Mouse (Mus musculus) cerebellum, adult 2 months (tissue): Measurements from ENCODE around the gene Ccndbp1. TPM values are rescaled to one million over a fixed set of nuclear protein-coding genes. Genes with fewer than 3 reads are reported as not detected.
A peak's percentile ranks its signal among the peaks of the same experiment; 100 is the strongest.

Source experiments
- DNase-seq, 2 experiments: peaks; one replicate each; pipeline ENCODE4 v3.0.0; 2021
- H3K27ac ChIP-seq: fragments of 200-500 bp; 2 replicates; pipeline ENCODE4 v1.5.1; 2012; ENCODE audit warnings: low read length, control low read depth, inconsistent platforms; ENCODE audit not compliant: insufficient read depth
- H3K27me3 ChIP-seq: fragments of 200-500 bp; 2 replicates; pipeline ENCODE4 v1.6.1; 2012; ENCODE audit warnings: inconsistent platforms, mild to moderate bottlenecking, low read length, moderate library complexity; ENCODE audit not compliant: control insufficient read depth, insufficient read depth
- H3K4me1 ChIP-seq: fragments of 200-500 bp; 2 replicates; pipeline ENCODE4 v1.6.1; 2011; ENCODE audit warnings: low read length; ENCODE audit not compliant: control insufficient read depth, insufficient read depth
- H3K4me3 ChIP-seq: fragments of 200-500 bp; replicated peaks from 2 replicates; pipeline ENCODE3; 2011; ENCODE audit warnings: mild to moderate bottlenecking, low read depth, low read length, control low read depth; ENCODE audit not compliant: insufficient read depth
- CTCF ChIP-seq: fragments of 200-500 bp; IDR thresholded peaks from 2 replicates; pipeline ENCODE4 v1.5.1; 2011; ENCODE audit warnings: low read depth, mild to moderate bottlenecking, control low read depth, low read length, moderate library complexity, borderline replicate concordance; ENCODE audit not compliant: insufficient read depth
- POLR2A ChIP-seq: fragments of 200-500 bp; IDR thresholded peaks from 2 replicates; pipeline ENCODE4 v1.6.1; 2011; ENCODE audit warnings: low read length, control low read depth, borderline replicate concordance; ENCODE audit not compliant: insufficient read depth
- WGBS: fragments of 180-500 bp; shearing (Covaris S2); methylation state at CpG from one replicate; pipeline ENCODE4 v1.1.7; 2018; 5-methylcytosine and 5-hydroxymethylcytosine counted together
- polyA plus RNA-seq: library from polyadenylated mRNA; depleted of rRNA; stranded (reverse); fragments of >200 nt; gene quantifications from 2 replicates; pipeline ENCODE4 v1.2.3, GENCODE M21; 2012

Gene Ccndbp1
- polyA plus RNA-seq, 1 experiment, result 155 TPM

DNA sequence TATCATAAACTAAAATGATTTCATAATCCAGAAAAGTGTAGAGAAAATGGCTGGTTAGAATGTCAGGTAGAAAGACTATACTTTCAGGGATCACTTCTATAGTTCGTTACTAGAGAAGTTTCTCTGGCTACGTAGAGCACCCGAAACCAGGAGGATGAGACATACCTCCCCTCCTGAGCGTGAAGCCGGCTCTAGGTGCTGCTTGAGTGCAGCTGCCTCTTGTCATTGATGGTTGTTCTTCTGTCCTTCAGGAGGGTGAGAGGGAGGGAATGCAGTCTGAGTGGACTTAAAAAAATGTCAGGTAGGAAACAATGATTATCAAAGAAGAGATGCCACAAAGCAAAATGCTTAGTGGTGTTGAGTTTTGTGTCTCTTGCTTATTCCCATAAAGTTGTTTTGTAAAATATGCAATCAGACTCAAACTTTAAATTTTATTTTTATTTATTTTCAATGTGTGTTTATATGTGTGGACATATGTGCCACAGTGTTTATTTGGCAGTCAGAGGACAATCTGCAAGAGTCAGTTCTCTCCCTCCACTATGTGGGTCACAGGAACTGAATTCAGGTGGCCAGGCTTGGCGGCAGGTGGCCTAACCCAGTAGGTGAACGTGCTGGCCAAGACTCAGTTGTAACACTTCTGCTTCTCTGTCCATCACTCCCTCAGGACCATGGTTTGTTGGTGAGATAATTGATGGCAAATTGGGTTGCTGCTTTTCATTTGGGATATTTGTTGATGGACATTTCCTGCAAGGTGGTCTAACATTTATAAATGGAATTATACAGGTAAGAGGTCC is 4.0 kb upstream of the Ccndbp1 start:
- TF ChIP-seq POLR2A (no peak), CTCF (no peak)
- no peak overlapping the region for H3K4me3 ChIP-seq
- H3K4me1 ChIP-seq, result peaks cover 30% of the 10 kb centered on the region; the same call in 1 of the 2 replicates
- H3K27me3 ChIP-seq, result no peaks in the 10 kb centered on the region
- 24% methylated on average over 7 of the region's 7 CpGs for WGBS
- peak; percentile 87 to 95 for DNase-seq
- H3K27ac ChIP-seq, result peak overlapping the region; percentile 92

DNA sequence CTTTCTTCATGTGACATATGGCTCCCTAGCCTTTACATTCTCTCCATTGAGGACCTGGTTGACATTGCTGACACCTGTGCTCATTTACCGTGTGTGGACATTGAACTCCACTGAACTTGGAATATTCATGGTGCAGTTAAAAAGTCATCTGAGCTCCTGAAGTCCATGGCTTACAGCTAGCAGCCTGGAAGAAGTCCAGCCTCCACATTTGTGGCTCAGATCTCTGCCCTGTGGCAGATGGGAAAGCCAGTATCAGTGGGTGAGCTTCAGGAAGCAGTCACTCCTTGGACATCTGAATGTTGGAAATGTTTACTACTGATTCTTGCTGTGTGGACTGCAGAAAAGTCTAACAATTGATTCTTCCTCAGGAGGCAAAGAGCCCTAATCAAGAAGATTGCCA is 1.2 kb upstream of the Ccndbp1 start:
- H3K27me3 ChIP-seq, result no peaks in the 10 kb centered on the region
- peaks cover 34% of the 10 kb centered on the region; the same call in 1 of the 2 replicates for H3K4me1 ChIP-seq
- DNase-seq, result peak; percentile 86 to 96
- no peak for TF ChIP-seq CTCF
- TF ChIP-seq POLR2A, result peak; percentile 36; the same call in 1 of the 2 replicates
- WGBS, result 9% methylated on average over 1 of the region's 1 CpGs
- peak overlapping the region; percentile 88 for H3K27ac ChIP-seq
- no peak overlapping the region for H3K4me3 ChIP-seq

DNA sequence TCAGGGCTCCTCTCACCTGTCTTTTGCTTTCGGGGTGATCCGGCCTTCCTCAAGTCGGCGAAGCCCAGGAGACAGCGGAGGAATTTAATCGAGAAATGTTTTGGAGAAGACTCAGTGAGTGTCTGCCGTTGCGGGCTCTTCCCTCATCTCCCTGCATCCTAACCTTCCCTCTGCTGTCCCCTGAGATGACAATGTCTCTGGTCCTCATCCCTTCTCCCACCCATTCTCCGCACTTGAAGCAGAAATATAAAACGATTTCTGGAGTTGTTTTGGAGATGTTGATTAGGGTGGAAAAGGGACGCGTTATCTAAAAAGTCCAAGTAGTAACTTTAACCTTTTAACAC is 433 bp downstream of the Ccndbp1 start:
- WGBS, result 1% methylated on average over 12 of the region's 12 CpGs
- H3K4me3 ChIP-seq, result peak overlapping the region; percentile 80
- no peaks in the 10 kb centered on the region for H3K27me3 ChIP-seq
- peak overlapping the region; percentile 85 for H3K27ac ChIP-seq
- TF ChIP-seq POLR2A (no peak), CTCF (no peak)
- H3K4me1 ChIP-seq, result peaks cover 32% of the 10 kb centered on the region; the same call in 1 of the 2 replicates
- DNase-seq, result no peak

DNA sequence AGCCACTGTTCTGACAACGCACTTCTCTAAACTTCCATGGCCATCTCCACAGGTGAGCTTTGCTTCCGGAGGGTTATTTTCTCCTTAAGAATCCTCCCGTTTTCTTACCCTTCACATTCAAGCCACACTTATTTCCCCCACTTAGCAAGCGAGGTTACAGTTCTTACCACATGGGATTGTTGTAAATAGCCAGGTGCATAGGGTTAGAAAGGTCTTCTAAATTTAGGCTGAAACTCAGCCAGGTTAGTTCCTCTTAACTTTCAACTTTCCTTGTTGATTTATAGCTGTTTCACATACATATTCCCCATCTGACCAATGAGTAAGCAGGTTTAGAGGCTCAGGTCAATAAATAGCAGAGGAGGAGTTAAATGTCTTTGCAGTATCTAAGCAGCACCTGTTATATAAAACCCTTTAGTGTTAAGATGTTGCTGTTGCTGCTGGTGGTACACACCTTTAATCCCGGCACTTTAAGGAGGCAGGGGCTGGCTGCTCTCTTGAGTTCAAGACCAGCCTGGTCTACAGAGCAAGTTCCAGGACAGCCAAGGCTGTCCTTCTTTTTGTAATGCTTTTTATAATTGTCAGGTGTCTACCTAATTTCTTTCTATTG is 971 bp downstream of the Ccndbp1 start:
- TF ChIP-seq CTCF (no peak), POLR2A (no peak)
- Histone ChIP-seq H3K27ac (peak overlapping the region; percentile 85), H3K4me1 (peaks cover 27% of the 10 kb centered on the region; the same call in 1 of the 2 replicates), H3K27me3 (no peaks in the 10 kb centered on the region), H3K4me3 (peak overlapping the region; percentile 80)
- DNase-seq, result peak in 1 of 2 experiments; percentile 32
- WGBS, result 6% methylated on average over 5 of the region's 5 CpGs

DNA sequence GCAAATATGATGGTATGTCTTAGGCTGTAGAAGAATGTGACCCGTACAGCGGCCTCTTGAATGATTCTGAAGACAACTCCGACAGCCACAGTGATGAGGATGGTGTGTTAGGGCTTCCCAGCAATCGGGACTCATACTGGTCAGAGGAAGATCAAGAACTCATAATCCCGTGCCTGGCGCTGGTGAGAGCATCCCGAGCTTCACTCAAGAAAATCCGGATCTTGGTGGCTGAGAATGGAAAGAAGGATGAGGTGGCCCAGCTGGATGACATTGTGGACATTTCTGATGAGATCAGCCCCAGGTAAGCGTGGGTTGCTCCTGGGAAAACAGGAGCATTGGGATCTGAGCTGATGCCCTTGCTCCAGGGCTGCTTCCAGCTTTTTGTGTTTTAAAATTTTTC is 4.5 kb downstream of the Ccndbp1 start:
- H3K27ac ChIP-seq, result no peak overlapping the region
- H3K4me3 ChIP-seq, result no peak overlapping the region
- H3K4me1 ChIP-seq, result peaks cover 8% of the 10 kb centered on the region; the same call in 1 of the 2 replicates
- TF ChIP-seq POLR2A, result no peak
- no peak for TF ChIP-seq CTCF
- DNase-seq, result no peak
- H3K27me3 ChIP-seq, result no peaks in the 10 kb centered on the region
- 91% methylated on average over 9 of the region's 9 CpGs for WGBS

DNA sequence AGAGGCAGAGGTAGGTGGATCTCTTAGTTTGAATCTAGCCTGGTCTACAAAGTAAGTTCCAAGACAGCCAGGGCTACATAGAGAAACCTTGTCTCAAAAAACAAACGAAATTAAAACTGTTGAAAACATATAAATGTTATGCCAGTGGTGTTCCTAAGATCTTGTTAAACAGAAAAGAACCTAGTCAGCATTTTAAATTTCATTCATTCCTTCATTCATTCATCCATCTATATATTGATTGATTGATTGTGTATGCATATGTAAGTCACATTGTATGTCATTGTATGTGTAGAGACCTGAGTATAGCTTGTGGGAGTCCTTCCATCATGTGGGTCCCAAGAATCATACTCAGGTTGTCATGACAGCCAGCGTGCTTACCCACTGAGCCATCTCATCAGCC is 7.3 kb downstream of the Ccndbp1 start:
- no peak for DNase-seq
- no peak for TF ChIP-seq CTCF
- 80% methylated on average over 2 of the region's 2 CpGs for WGBS
- H3K27ac ChIP-seq, result no peak overlapping the region
- H3K4me1 ChIP-seq, result peaks cover 4% of the 10 kb centered on the region; the same call in 1 of the 2 replicates
- no peaks in the 10 kb centered on the region for H3K27me3 ChIP-seq
- no peak overlapping the region for H3K4me3 ChIP-seq

DNA sequence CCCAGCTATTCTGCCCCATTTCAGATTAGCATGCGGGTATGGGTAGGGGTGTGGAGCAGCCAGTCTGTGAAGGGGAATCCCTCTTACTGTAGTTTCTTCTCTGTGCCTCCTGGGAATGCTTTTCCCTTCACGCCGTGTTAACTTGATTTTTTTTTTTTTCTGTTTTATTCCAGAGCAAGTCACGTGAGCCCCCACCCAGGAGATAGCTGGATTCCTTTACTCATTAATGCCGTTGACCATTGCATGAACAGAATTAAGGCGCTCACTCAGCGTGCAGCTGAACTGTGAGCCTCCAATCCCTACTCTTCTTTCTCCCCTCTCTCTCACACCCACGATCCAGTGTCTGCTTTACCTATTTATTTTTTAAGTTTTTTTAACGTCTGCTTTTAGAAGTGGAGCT is 8.0 kb downstream of the Ccndbp1 start:
- no peak overlapping the region for H3K4me3 ChIP-seq
- H3K4me1 ChIP-seq, result peaks cover 3% of the 10 kb centered on the region; the same call in 1 of the 2 replicates
- WGBS, result 72% methylated on average over 9 of the region's 9 CpGs
- H3K27me3 ChIP-seq, result no peaks in the 10 kb centered on the region
- DNase-seq, result no peak
- TF ChIP-seq POLR2A (no peak), CTCF (no peak)
- H3K27ac ChIP-seq, result no peak overlapping the region

DNA sequence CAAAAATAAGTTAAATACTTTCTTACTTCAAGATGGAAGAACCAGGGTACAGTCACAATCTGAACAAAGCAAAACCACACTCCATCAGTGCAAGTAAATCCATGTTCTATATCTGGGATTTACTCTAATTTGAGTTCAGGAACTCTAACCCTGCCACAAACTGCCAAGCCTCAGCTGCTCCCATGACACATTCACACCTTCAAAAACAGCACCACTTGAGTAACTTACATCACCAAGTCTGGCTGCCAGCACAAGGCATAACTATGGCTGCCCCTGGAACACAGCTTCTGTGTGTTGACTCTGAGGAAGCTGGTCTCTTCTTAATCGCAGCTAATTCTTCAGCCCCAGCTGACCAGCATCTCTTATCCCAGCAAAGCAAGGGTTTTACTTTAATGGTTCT is 8.9 kb downstream of the Ccndbp1 start:
- H3K27me3 ChIP-seq, result no peaks in the 10 kb centered on the region
- no peak overlapping the region for H3K4me3 ChIP-seq
- no peaks in the 10 kb centered on the region for H3K4me1 ChIP-seq
- no peak overlapping the region for H3K27ac ChIP-seq
- no peak for DNase-seq
- TF ChIP-seq POLR2A (no peak), CTCF (no peak)
- WGBS, result 100% methylated on average over 1 of the region's 1 CpGs
